Mouse (Mus musculus) bone marrow macrophage, adult 2 months (primary cell): ENCODE data around the gene Trir.

Source experiments
- CTCF ChIP-seq: IDR thresholded peaks from 2 replicates; pipeline ENCODE4 v1.5.1; 2012; ENCODE audit warnings: low read depth, mild to moderate bottlenecking, low read length, moderate library complexity
- POLR2A ChIP-seq: IDR thresholded peaks from 2 replicates; pipeline ENCODE4 v1.6.1; 2012; ENCODE audit warnings: mild to moderate bottlenecking, low read depth, low read length, borderline replicate concordance

GRCm38 (mm10) chr8:85026670-85027515, at the start of gene Trir:
- TF ChIP-seq CTCF (no peak), POLR2A (peak; percentile 83)
